Mouse (Mus musculus): Measurements from ENCODE around the gene Ubash3b.
A peak's percentile ranks its signal among the peaks of the same experiment; 100 is the strongest.

The Ubash3b gene

GRCm38 (mm10) chr9:41098065-41098464, 63.4 kb downstream of the Ubash3b start:
- no peak for DNase-seq (ENCODE audit: low read depth, low spot score)

GRCm38 (mm10) chr9:41091993-41092392, 69.5 kb downstream of the Ubash3b start:
- DNase-seq (ENCODE audit: low read depth, low spot score), result no peak

- no peak for DNase-seq (ENCODE audit: low read depth, low spot score)
Observed at GRCm38 (mm10) chr9:41091187-41091586, 70.3 kb downstream of the Ubash3b start.

DNA sequence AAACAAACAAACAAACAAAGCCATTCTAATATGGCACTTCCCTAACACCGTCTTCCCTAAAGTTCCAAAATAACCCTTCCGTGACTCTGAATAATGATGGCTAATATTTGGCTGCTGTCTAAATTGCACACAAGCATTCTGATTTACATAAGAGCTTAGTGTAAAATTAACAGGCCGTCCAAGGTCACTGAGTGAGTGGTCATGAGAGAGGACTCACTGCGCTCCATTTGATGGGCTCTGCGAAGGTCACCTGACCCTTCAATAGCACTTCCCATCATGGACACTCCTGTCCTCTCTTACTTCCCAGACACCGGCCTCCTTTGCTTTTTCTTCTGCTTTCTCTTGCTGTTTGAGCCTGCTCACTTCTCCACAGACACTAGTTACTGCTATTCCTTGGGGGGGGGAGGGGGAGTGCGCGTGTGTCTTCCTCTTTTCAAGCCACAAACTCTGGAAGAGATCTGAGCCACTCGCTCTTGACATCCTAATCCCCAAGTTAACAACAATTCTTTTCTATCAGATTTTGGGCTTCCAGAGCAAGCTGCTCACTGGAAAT, 73.6 kb downstream of the Ubash3b start:
- DNase-seq (ENCODE audit: low read depth, low spot score), result no peak

DNA sequence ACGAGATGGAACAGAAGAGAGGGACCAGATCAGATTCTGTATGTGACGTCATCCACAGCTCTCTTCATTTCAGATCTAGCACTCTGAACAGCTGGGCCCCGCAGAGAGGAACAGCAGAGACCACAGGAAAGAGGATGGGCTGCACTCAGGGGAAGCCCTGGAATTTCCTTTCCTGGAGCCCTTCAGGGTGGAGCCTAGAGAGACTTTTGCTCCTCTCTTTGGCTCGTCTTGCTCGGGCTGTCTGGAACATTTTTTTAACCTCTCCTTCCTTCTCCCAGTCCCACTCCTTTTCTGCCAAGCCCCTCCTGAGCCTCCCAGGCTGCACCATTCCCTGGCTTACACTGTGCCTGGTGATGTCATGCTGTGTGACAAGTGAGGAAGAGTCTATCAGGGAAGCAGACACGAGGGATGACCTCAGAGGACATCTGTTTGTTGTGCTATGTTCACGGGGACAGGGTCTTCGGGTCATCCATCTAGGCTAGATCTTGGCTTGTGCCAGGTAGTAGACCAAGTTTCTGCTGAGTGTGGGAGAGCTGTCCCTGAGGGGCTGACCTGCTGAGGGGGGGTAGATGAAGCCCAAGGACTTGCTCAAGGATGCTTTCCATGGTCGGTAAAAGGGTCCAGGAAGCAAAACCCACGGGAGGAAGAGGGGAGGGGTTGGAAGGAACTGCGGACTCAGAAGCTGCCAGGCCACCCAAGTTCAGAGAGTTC, 77.2 kb downstream of the Ubash3b start:
- DNase-seq (ENCODE audit: low read depth, low spot score), result no peak

DNA sequence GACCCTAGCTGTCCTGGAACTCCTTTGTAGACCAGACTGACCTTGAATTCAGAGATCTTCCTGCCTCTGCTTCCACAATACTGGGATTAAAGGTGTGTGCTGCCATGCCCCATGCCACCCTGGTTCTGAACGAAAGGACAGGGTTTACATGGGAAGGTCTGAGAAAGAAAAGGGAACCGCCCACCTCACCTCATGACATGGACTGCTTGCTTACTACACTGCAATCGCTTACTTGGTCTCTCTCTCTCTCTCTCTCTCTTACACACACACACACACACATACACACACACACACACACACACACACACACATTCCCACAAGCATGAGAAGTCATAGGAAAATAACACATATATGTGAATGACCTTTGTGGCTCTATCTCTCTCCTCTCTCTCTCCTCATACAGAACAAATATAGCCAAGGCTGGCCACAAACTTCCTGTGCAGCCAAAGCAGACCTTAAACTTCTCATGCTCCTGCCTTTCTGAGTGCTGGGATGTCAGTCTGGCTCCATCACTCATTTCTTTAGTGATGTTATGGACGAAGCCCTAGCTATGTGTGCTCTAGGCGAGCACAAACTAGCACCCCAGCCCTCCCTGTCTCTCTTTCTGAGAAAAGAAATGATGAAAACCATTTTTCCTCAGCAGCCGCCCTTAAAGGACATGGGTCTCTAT, 78.0 kb downstream of the Ubash3b start:
- no peak for DNase-seq (ENCODE audit: low read depth, low spot score)

DNA sequence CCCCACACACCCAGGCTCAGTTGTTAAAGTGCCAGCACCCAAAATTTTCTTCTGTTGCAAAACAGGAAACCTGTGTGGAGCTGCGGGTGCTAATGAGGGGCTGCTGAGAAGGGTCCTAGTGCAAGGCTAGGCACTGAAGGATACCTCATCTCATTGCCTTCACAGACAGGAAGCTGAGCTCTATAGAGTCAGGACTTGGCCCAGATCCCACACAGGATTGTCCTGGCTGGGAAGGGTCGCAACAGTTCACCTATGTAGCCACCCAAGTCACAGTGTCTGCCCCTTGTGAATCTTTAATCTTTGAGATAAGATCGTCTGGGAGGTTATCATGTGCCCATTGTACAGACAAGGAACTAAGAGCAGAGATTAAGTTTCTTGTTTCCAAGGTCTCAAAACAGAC, 78.6 kb downstream of the Ubash3b start:
- DNase-seq (ENCODE audit: low read depth, low spot score), result no peak

DNA sequence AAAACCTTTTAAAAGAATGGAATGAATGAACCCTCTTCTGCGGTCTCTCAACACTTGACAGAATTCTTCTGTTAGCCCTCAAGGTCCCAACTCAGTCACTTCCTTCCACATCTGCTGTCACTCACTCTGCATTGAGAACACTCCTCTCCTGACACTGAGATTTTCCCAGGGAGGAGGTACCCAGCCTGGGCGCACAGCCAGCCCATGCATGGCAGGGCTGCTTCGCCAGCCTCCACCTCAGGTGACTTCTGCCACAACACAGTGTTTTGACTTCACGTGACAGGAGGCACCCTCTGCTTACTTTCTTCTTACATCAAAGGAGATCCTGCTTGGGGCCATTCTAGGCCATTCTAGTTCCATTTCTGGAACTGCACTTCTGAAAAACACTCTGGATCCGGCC, 80.6 kb downstream of the Ubash3b start:
- DNase-seq (ENCODE audit: low read depth, low spot score), result no peak

- no peak for DNase-seq (ENCODE audit: low read depth, low spot score)
Observed at GRCm38 (mm10) chr9:41079428-41080155, 81.9 kb downstream of the Ubash3b start.

- DNase-seq (ENCODE audit: low read depth, low spot score), result no peak
Observed at GRCm38 (mm10) chr9:41078198-41078597, 83.3 kb downstream of the Ubash3b start.

GRCm38 (mm10) chr9:41076150-41076549, 85.3 kb downstream of the Ubash3b start:
- DNase-seq (ENCODE audit: low read depth, low spot score), result no peak

GRCm38 (mm10) chr9:41075528-41075927, 86.0 kb downstream of the Ubash3b start:
- DNase-seq (ENCODE audit: low read depth, low spot score), result no peak

- peak; percentile 86 for DNase-seq (ENCODE audit: low read depth, low spot score)
Observed at GRCm38 (mm10) chr9:41073196-41074009, 88.1 kb downstream of the Ubash3b start.

- DNase-seq (ENCODE audit: low read depth, low spot score), result peak; percentile 72
Observed at GRCm38 (mm10) chr9:41072786-41073185, 88.7 kb downstream of the Ubash3b start.

GRCm38 (mm10) chr9:41071906-41072511, 89.5 kb downstream of the Ubash3b start:
- peak; percentile 66 for DNase-seq (ENCODE audit: low read depth, low spot score)

GRCm38 (mm10) chr9:41070761-41071181, 90.7 kb downstream of the Ubash3b start:
- peak; percentile 65 for DNase-seq (ENCODE audit: low read depth, low spot score)

GRCm38 (mm10) chr9:41069509-41069908, 92.0 kb downstream of the Ubash3b start:
- DNase-seq (ENCODE audit: low read depth, low spot score), result no peak

- DNase-seq (ENCODE audit: low read depth, low spot score), result no peak
Observed at GRCm38 (mm10) chr9:41061446-41061845, 100.1 kb downstream of the Ubash3b start.

DNA sequence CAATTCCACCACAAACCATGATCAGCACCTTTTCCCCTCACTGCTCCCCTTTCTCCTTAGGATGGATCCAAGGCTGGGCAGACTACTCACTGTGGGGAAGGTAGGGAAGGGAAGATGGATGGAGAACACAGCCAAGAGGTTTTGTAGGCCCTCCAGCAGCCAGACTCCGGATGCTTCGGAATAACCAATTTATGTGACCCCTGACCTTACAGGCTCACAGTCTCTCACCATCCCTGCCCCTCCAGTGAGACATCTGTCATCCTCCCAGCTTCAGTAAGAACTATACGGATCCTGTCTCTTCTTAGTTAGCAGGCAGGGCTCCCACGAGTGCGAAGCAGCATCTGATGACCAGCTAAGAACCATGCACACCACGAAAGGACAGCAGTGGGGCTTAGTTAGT, 100.9 kb downstream of the Ubash3b start:
- DNase-seq (ENCODE audit: low read depth, low spot score), result no peak

DNA sequence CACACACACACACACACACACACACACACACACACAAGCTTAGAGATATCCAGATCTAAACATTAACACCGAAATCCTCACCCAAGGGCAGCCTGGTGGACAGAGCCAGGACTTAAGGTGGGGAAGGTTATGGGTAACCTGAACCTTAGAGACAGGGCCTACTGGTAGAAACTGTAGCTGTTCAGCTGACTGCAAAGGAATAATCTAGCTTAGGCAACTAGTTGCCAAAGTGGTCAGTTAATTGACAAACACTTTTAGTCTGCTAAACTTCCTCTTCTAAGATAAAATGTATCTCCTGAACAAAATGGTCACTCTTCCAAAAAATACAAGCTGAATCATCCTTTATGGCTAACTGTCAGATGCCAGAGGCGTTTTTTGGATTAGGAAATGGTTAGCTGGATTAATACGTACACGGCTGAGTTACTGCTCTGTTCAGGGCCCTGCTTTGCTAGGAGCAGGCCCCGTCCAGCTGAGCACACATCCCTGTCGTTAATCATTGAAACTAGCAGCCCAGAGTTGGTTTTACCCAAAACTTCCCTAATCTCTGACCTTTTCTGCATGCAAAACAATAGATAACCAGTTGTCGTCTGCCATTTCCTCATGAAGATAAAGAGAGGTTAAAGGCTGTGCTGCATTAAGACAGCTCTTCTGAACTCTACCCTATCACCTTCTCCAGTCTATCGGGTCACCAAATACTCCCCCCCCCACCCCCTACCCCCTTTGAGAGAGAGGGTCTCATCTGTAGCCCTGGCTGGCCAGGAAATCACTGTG, 102.5 kb downstream of the Ubash3b start:
- no peak for DNase-seq (ENCODE audit: low read depth, low spot score)

Data from A20 (cell line).